Mouse (Mus musculus): ENCODE results near the gene Foxj3. TPM values are rescaled to one million over a fixed set of nuclear protein-coding genes. Genes with fewer than 3 reads are reported as not detected.

The Foxj3 gene
- polyA plus RNA-seq, 1 experiment from 2014 or later: 28.5 TPM

- Histone ChIP-seq H3K27me3 (ENCODE audit: insufficient read depth, low read length) (no peaks in the 10 kb centered on the region), H3K9ac (no peak overlapping the region), H3K27ac (ENCODE audit: low read depth) (peak overlapping the region; percentile 30; the same call in 1 of the 2 replicates), H3K4me1 (ENCODE audit: insufficient read depth) (no peaks in the 10 kb centered on the region), H3K36me3 (ENCODE audit: insufficient read depth) (peaks cover 12% of the 10 kb centered on the region; the same call in 1 of the 2 replicates), H3K4me2 (no peak overlapping the region), H3K4me3 (ENCODE audit: low read depth, low read length) (no peak overlapping the region), H3K9me3 (ENCODE audit: low read depth, low read length) (no peaks in the 10 kb centered on the region)
- no peak for DNase-seq
- no peak for ATAC-seq (ENCODE audit: insufficient read depth)
- 19% methylated on average over 1 of the region's 1 CpGs for WGBS
- no peak for TF ChIP-seq CTCF (IDR thresholded peaks at IDR 0.05; ENCODE audit: low read depth)
Observed at GRCm38 (mm10) chr4:119599605-119600004, 62.8 kb downstream of the Foxj3 start.

DNA sequence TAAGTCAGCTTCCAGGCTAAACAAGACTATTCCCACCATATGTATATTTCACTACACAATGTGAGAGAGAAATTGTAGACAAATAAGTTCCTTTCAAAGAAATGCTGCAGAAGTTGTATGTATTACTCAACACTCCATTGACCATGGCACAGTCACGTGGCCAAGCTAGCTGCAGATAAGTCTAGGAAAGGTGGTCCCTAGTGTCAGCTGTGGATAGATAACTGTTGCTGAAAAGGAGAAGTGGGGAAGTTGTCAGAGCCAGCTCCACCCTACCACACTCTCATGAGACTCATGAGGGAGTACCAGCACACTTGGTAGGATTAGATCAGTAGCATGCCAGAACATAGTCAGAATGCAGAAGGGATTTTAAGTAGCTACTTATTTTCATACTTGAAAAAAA, 72.7 kb downstream of the Foxj3 start:
- H3K4me1 ChIP-seq (ENCODE audit: insufficient read depth): no peaks in the 10 kb centered on the region
- ATAC-seq (ENCODE audit: insufficient read depth): no peak
- peaks cover 8% of the 10 kb centered on the region; the same call in 1 of the 2 replicates for H3K36me3 ChIP-seq (ENCODE audit: insufficient read depth)
- no peak overlapping the region for H3K27ac ChIP-seq (ENCODE audit: low read depth)
- no peak overlapping the region for H3K9ac ChIP-seq
- H3K9me3 ChIP-seq (ENCODE audit: low read depth, low read length): no peaks in the 10 kb centered on the region
- no peak for DNase-seq
- 67% methylated on average over 1 of the region's 1 CpGs for WGBS
- H3K4me2 ChIP-seq: no peak overlapping the region
- no peaks in the 10 kb centered on the region for H3K27me3 ChIP-seq (ENCODE audit: insufficient read depth, low read length)
- TF ChIP-seq CTCF (IDR thresholded peaks at IDR 0.05; ENCODE audit: low read depth): no peak
- H3K4me3 ChIP-seq (ENCODE audit: low read depth, low read length): no peak overlapping the region

- 28% methylated on average over 1 of the region's 1 CpGs for WGBS
- ATAC-seq (ENCODE audit: insufficient read depth) (no peak), DNase-seq (no peak)
- Histone ChIP-seq H3K4me2 (no peak overlapping the region), H3K36me3 (ENCODE audit: insufficient read depth) (peaks cover 17% of the 10 kb centered on the region; the same call in 1 of the 2 replicates), H3K9ac (no peak overlapping the region), H3K27ac (ENCODE audit: low read depth) (no peak overlapping the region; the same call in 1 of the 2 replicates), H3K27me3 (ENCODE audit: insufficient read depth, low read length) (no peaks in the 10 kb centered on the region), H3K4me3 (ENCODE audit: low read depth, low read length) (no peak overlapping the region), H3K4me1 (ENCODE audit: insufficient read depth) (no peaks in the 10 kb centered on the region), H3K9me3 (ENCODE audit: low read depth, low read length) (no peaks in the 10 kb centered on the region)
- no peak for TF ChIP-seq CTCF (IDR thresholded peaks at IDR 0.05; ENCODE audit: low read depth)
Observed at GRCm38 (mm10) chr4:119614078-119614477, 77.3 kb downstream of the Foxj3 start.

GRCm38 (mm10) chr4:119614724-119615123, 77.9 kb downstream of the Foxj3 start:
- DNase-seq: peak; percentile 49
- ATAC-seq (ENCODE audit: insufficient read depth): no peak; the same call in 1 of the 2 replicates
- Histone ChIP-seq H3K4me2 (no peak overlapping the region), H3K4me3 (ENCODE audit: low read depth, low read length) (no peak overlapping the region), H3K27me3 (ENCODE audit: insufficient read depth, low read length) (no peaks in the 10 kb centered on the region), H3K36me3 (ENCODE audit: insufficient read depth) (peaks cover 20% of the 10 kb centered on the region; the same call in 1 of the 2 replicates), H3K4me1 (ENCODE audit: insufficient read depth) (no peaks in the 10 kb centered on the region), H3K9me3 (ENCODE audit: low read depth, low read length) (no peaks in the 10 kb centered on the region), H3K9ac (no peak overlapping the region), H3K27ac (ENCODE audit: low read depth) (no peak overlapping the region)
- WGBS: 46% methylated on average over 4 of the region's 4 CpGs
- no peak for TF ChIP-seq CTCF (IDR thresholded peaks at IDR 0.05; ENCODE audit: low read depth)

GRCm38 (mm10) chr4:119626081-119626645, 89.4 kb downstream of the Foxj3 start:
- no peak for ATAC-seq (ENCODE audit: insufficient read depth)
- peaks cover 67% of the 10 kb centered on the region for H3K36me3 ChIP-seq (ENCODE audit: insufficient read depth)

GRCm38 (mm10) chr4:119626876-119627275, 90.1 kb downstream of the Foxj3 start:
- H3K4me1 ChIP-seq (ENCODE audit: insufficient read depth): no peaks in the 10 kb centered on the region; the same call in 1 of the 2 replicates
- H3K36me3 ChIP-seq (ENCODE audit: insufficient read depth): peaks cover 59% of the 10 kb centered on the region
- WGBS: 76% methylated on average over 3 of the region's 3 CpGs
- no peak overlapping the region for H3K27ac ChIP-seq (ENCODE audit: low read depth)
- no peaks in the 10 kb centered on the region for H3K9me3 ChIP-seq (ENCODE audit: low read depth, low read length)
- DNase-seq (no peak), ATAC-seq (ENCODE audit: insufficient read depth) (no peak)
- no peak overlapping the region for H3K4me3 ChIP-seq (ENCODE audit: low read depth, low read length)
- H3K9ac ChIP-seq: no peak overlapping the region
- H3K27me3 ChIP-seq (ENCODE audit: insufficient read depth, low read length): no peaks in the 10 kb centered on the region
- TF ChIP-seq CTCF (IDR thresholded peaks at IDR 0.05; ENCODE audit: low read depth): no peak
- no peak overlapping the region for H3K4me2 ChIP-seq

More at GRCm38 (mm10) chr4:119626081-119626645, 89.4 kb downstream of the Foxj3 start:
- no peaks in the 10 kb centered on the region for H3K9me3 ChIP-seq (ENCODE audit: low read depth, low read length)
- 82% methylated on average over 7 of the region's 7 CpGs for WGBS
- H3K4me3 ChIP-seq (ENCODE audit: low read depth, low read length): no peak overlapping the region
- no peak overlapping the region for H3K27ac ChIP-seq (ENCODE audit: low read depth)
- TF ChIP-seq CTCF (IDR thresholded peaks at IDR 0.05; ENCODE audit: low read depth): no peak
- H3K27me3 ChIP-seq (ENCODE audit: insufficient read depth, low read length): no peaks in the 10 kb centered on the region
- H3K4me1 ChIP-seq (ENCODE audit: insufficient read depth): no peaks in the 10 kb centered on the region; the same call in 1 of the 2 replicates
- DNase-seq: no peak
- H3K9ac ChIP-seq: no peak overlapping the region
- no peak overlapping the region for H3K4me2 ChIP-seq

GRCm38 (mm10) chr4:119627317-119627716, 90.5 kb downstream of the Foxj3 start:
- no peak overlapping the region for H3K9ac ChIP-seq
- H3K4me2 ChIP-seq: no peak overlapping the region
- no peaks in the 10 kb centered on the region for H3K9me3 ChIP-seq (ENCODE audit: low read depth, low read length)
- H3K27ac ChIP-seq (ENCODE audit: low read depth): no peak overlapping the region
- no peaks in the 10 kb centered on the region for H3K27me3 ChIP-seq (ENCODE audit: insufficient read depth, low read length)
- H3K4me1 ChIP-seq (ENCODE audit: insufficient read depth): no peaks in the 10 kb centered on the region; the same call in 1 of the 2 replicates
- DNase-seq (no peak), ATAC-seq (ENCODE audit: insufficient read depth) (no peak)
- WGBS: 81% methylated on average over 4 of the region's 4 CpGs
- H3K4me3 ChIP-seq (ENCODE audit: low read depth, low read length): no peak overlapping the region
- TF ChIP-seq CTCF (IDR thresholded peaks at IDR 0.05; ENCODE audit: low read depth): no peak
- H3K36me3 ChIP-seq (ENCODE audit: insufficient read depth): peaks cover 55% of the 10 kb centered on the region
